Mouse (Mus musculus) megakaryocyte progenitor cell, adult 5-6 weeks (primary cell): ENCODE results near the gene Fasn. TPM values are rescaled to one million over a fixed set of nuclear protein-coding genes. Genes with fewer than 3 reads are reported as not detected.
"Not testable (repeated sequence)": the region's sequence is repeated elsewhere in the genome, so short reads cannot be mapped to it uniquely, and the experiment has no call there.

ENCODE experiments used
- ATAC-seq: replicated peaks from 2 replicates; pipeline ENCODE4 v1.8.0; 2016; ENCODE audit warnings: mild to moderate bottlenecking, moderate TSS enrichment, inconsistent platforms; ENCODE audit not compliant: poor library complexity
- total RNA-seq, 2 experiments: library from RNA; stranded (forward) in 1 of 2; stranded (reverse) in 1 of 2; fragments of 157-497, 149-512 nt in 1 of 2; fragments of 200-1000 nt in 1 of 2; gene quantifications; 2 replicates each; pipeline versions ENCODE4 v1.2.3 to v1.2.4; 2015 to 2017

The Fasn gene
- total RNA-seq, 2 experiments from 2014 or later = 36.1 to 44.3 TPM

DNA sequence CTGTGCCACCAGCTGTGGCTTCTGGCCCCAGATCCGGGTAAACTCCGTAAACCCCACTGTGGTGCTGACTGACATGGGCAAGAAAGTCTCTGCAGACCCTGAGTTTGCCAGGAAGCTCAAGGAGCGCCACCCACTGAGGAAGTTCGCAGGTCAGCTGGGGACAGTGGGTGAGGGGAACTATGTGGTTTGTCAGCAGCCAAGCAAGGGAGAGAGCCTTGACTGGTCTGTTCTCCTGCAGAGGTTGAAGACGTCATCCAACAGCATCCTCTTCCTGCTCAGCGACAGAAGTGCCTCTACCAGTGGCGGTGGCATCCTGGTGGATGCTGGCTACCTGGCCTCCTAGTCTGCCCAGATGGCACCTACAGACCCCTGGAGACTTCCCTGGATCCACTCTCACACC, 57.3 kb downstream of the Fasn start:
- ATAC-seq = peak; percentile 85

DNA sequence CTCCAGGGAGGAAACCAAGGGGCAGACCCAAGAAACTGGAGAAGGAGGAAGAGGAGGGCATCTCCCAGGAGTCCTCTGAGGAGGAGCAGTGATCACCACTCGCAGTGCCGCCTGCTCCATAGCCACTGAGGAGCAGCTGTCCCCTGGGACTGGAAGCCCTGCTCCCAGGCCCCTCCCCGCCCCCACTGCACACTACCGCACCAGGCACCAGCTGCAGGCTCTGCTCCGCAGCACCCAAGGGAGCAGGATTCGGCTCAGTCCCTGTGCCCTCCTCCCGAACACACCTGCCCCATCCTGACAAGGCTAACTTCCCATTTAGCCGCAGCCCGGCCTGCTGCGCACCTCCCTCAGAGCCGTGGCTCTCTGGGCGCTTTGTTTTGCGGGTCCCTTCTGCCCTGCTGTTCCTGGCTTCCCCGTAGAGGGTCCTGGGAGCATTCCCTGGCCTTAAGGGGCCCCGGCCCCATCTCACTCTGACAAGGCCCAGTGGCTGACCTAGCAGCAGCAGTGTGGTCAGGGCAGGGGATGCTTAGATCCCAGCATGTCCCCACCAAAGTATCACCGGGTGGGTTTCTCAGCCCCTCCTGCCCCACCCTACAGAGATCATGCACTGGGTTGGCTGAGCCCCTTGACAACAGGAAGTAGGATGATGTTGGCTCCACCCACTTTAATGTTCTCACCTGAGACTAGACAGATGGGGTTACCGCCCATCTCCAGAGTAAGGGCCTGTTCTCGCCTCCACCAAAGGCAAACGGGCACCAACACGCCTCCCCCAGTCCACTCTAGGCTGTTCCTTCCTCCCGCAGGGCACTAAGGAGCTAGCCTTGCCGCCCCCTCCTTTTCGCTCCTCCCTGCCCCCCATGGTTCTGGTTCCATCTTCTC, 61.0 kb downstream of the Fasn start:
- peak; percentile 9; the same call in 1 of the 2 replicates for ATAC-seq

DNA sequence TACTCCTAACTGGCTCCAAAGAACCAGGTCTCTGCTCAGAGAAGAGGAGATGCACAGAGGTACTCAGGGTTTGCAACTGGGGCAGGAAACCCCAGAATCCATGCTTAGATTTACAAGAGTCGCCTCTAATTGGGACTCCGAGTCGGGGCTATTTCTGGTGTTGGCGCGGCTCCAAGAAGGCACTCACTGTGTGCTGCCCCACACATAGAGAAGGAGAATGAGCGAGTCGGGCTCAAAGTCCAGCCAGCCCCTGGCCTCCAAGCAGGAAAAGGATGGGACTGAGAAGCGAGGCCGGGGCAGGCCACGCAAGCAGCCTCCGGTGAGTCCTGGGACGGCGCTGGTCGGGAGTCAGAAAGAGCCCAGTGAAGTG, 61.7 kb downstream of the Fasn start, which contains the start of gene Hmga1b:
TSS of gene Hmga1b (plus strand) at position 123 of the 370 bp plus-strand sequence.
- ATAC-seq = not testable (repeated sequence)

DNA sequence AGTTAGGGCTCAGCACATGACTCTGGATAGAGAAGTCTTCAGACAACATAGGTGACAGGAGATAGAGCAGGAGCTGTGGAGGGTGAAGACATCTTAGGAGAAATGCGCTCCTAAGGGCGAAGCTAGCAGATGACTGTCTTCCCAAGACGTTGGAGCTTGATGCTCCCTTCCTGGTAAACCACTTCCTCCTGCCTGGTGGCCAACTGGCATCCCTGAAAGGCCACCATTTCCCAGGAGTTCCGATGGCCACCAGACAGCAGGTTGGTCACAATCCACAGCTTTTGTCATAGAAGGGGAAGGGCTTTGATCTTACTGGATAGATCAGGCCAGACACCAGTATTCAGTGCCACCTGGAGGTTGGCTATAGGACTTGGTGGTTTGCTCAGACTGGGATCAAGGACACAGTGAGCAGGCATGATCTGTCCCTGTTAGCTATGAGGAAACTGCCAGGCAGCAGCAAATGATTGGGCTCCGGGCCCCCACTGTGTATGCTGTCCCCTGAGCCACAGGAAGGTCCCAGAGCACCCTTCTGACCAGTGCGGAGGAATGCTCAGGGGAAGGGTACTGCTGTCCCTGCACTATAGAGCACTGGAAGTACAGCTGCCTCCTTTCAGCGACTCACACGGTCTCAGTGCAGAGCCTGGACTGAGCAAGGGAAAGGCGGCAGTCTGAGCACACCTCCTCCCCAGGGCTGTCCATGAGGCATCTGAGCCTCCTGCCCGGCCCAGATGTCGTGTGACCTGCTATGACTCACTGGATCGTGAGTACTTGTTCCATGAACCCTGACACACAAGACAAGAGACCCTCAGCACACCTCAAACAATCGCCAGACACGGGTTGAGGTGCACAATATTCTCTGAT, 62.3 kb downstream of the Fasn start:
- no peak for ATAC-seq

DNA sequence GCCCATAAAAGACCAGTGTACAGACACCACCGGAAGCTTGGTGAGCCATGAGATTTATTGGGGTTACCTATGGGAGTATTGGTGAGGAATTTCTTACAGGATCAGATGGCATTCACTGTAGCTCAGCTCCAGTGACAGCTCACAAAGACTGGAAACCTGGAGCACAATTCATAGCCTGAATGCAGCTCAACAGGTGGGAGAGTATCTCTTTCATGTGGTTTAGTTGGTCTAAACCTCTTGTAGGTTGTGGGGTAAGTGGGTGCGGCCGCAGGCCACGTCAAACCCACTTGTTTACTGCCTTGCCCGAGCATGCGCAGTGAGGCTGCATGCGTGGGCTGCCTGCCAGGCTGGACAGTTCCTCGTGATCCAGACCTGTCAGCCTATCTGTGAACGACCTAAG, 64.1 kb downstream of the Fasn start:
- no peak for ATAC-seq

Other genes starting within 250 kb of the Fasn start
- gene Arhgdia, start 242.9 kb downstream of the Fasn start, total RNA-seq (2015) = 401 and 420 TPM in 2 replicates
- 177 and 193 TPM in 2 replicates for gene Arhgdia, start 242.9 kb downstream of the Fasn start, total RNA-seq (2017)
- gene Alyref, start 226.2 kb downstream of the Fasn start, total RNA-seq (2015) = 197 and 227 TPM in 2 replicates
- 266 and 298 TPM in 2 replicates for gene Alyref, start 226.2 kb downstream of the Fasn start, total RNA-seq (2017)
- gene Anapc11, start 226.1 kb downstream of the Fasn start, total RNA-seq (2015) = 66.2 and 67.6 TPM in 2 replicates
- 22.9 and 25.7 TPM in 2 replicates for gene Anapc11, start 226.1 kb downstream of the Fasn start, total RNA-seq (2017)
- 0.59 TPM in 1 of 2 replicates, not detected in the other for gene Npb, start 216.1 kb downstream of the Fasn start, total RNA-seq (2015)
- gene Npb, start 216.1 kb downstream of the Fasn start, total RNA-seq (2017) = not detected in 2 replicates
- gene Pcyt2, start 206.6 kb downstream of the Fasn start, total RNA-seq (2015) = 15.9 and 20.2 TPM in 2 replicates
- gene Pcyt2, start 206.6 kb downstream of the Fasn start, total RNA-seq (2017) = 23.8 and 24.5 TPM in 2 replicates
- gene Sirt7, start 199.3 kb downstream of the Fasn start, total RNA-seq (2015) = 22.9 and 24.2 TPM in 2 replicates
- 60.4 and 63.4 TPM in 2 replicates for gene Sirt7, start 199.3 kb downstream of the Fasn start, total RNA-seq (2017)
- 15.0 and 16.4 TPM in 2 replicates for gene Mafg, start 190.9 kb downstream of the Fasn start, total RNA-seq (2015)
- gene Mafg, start 190.9 kb downstream of the Fasn start, total RNA-seq (2017) = 24.2 and 29.5 TPM in 2 replicates
- 9.8 and 10.3 TPM in 2 replicates for gene Pycr1, start 180.8 kb downstream of the Fasn start, total RNA-seq (2015)
- gene Pycr1, start 180.8 kb downstream of the Fasn start, total RNA-seq (2017) = 5.1 and 6.2 TPM in 2 replicates
- gene Myadml2, start 176.4 kb downstream of the Fasn start, total RNA-seq (2015) = 1.3 and 1.5 TPM in 2 replicates
- gene Myadml2, start 176.4 kb downstream of the Fasn start, total RNA-seq (2017) = 4.0 TPM in 1 of 2 replicates, not detected in the other
- not detected in 2 replicates for gene Notum, start 163.4 kb downstream of the Fasn start, total RNA-seq (2015)
- not detected in 2 replicates for gene Notum, start 163.4 kb downstream of the Fasn start, total RNA-seq (2017)
- 39.6 and 54.6 TPM in 2 replicates for gene Aspscr1, start 151.6 kb downstream of the Fasn start, total RNA-seq (2015)
- gene Aspscr1, start 151.6 kb downstream of the Fasn start, total RNA-seq (2017) = 33.7 and 46.6 TPM in 2 replicates
- 116 and 136 TPM in 2 replicates for gene Cenpx, start 110.8 kb downstream of the Fasn start, total RNA-seq (2015)
- gene Cenpx, start 110.8 kb downstream of the Fasn start, total RNA-seq (2017) = 100 and 106 TPM in 2 replicates
- gene Lrrc45, start 110.6 kb downstream of the Fasn start, total RNA-seq (2015) = 10.6 and 11.0 TPM in 2 replicates
- gene Lrrc45, start 110.6 kb downstream of the Fasn start, total RNA-seq (2017) = 37.6 and 42.3 TPM in 2 replicates
- gene Rac3, start 103.1 kb downstream of the Fasn start, total RNA-seq (2015) = 0.44 and 0.76 TPM in 2 replicates
- gene Rac3, start 103.1 kb downstream of the Fasn start, total RNA-seq (2017) = 0.25 TPM in 1 of 2 replicates, not detected in the other
- gene Dcxr, start 97.3 kb downstream of the Fasn start, total RNA-seq (2015) = 16.3 and 18.7 TPM in 2 replicates
- 16.5 and 17.1 TPM in 2 replicates for gene Dcxr, start 97.3 kb downstream of the Fasn start, total RNA-seq (2017)
- gene Cbr2, start 92.4 kb downstream of the Fasn start, total RNA-seq (2015) = not detected in 2 replicates
- 1.3 TPM in 1 of 2 replicates, not detected in the other for gene Cbr2, start 92.4 kb downstream of the Fasn start, total RNA-seq (2017)
- 28.6 and 31.3 TPM in 2 replicates for gene Hmga1b, start 61.8 kb downstream of the Fasn start, total RNA-seq (2015)
- gene Hmga1b, start 61.8 kb downstream of the Fasn start, total RNA-seq (2017) = 20.6 and 25.8 TPM in 2 replicates
- gene Rfng, start 40.3 kb downstream of the Fasn start, total RNA-seq (2015) = 11.6 and 12.2 TPM in 2 replicates
- gene Rfng, start 40.3 kb downstream of the Fasn start, total RNA-seq (2017) = 2.7 and 5.2 TPM in 2 replicates
- gene Gps1, start 40.3 kb downstream of the Fasn start, total RNA-seq (2015) = 81.2 and 99.9 TPM in 2 replicates
- 90.0 and 93.4 TPM in 2 replicates for gene Gps1, start 40.3 kb downstream of the Fasn start, total RNA-seq (2017)
- gene Dus1l, start 28.1 kb downstream of the Fasn start, total RNA-seq (2015) = 65.0 and 77.7 TPM in 2 replicates
- 53.8 and 60.4 TPM in 2 replicates for gene Dus1l, start 28.1 kb downstream of the Fasn start, total RNA-seq (2017)
- 4.5 and 6.4 TPM in 2 replicates for gene Ccdc57, start 108.3 kb upstream of the Fasn start, total RNA-seq (2015)
- gene Ccdc57, start 108.3 kb upstream of the Fasn start, total RNA-seq (2017) = 6.4 and 8.4 TPM in 2 replicates
- gene Slc16a3, start 123.9 kb upstream of the Fasn start, total RNA-seq (2015) = 4.4 and 5.3 TPM in 2 replicates
- gene Slc16a3, start 123.9 kb upstream of the Fasn start, total RNA-seq (2017) = 6.0 and 7.5 TPM in 2 replicates
- gene Csnk1d, start 166.8 kb upstream of the Fasn start, total RNA-seq (2015) = 51.3 and 64.2 TPM in 2 replicates
- 69.8 and 74.2 TPM in 2 replicates for gene Csnk1d, start 166.8 kb upstream of the Fasn start, total RNA-seq (2017)
- gene Cd7, start 214.9 kb upstream of the Fasn start, total RNA-seq (2015) = 0.44 and 0.59 TPM in 2 replicates
- gene Cd7, start 214.9 kb upstream of the Fasn start, total RNA-seq (2017) = 0.29 TPM in 1 of 2 replicates, not detected in the other
- not detected in 2 replicates for gene Sectm1b, start 239.0 kb upstream of the Fasn start, total RNA-seq (2015)
- not detected in 2 replicates for gene Sectm1b, start 239.0 kb upstream of the Fasn start, total RNA-seq (2017)